Mouse (Mus musculus) CH12.LX (cell line): ENCODE results near the gene Ccn5.

Experiments
- CHD1 ChIP-seq: IDR thresholded peaks from 2 replicates; pipeline ENCODE4 v1.6.1; 2012; ENCODE audit warnings: low read depth, low read length, improper control_type of control experiment, inconsistent platforms
- CHD2 ChIP-seq: IDR thresholded peaks from 2 replicates; pipeline ENCODE4 v1.6.1; 2011; ENCODE audit warnings: low read length, improper control_type of control experiment
- CTCF ChIP-seq, 2 experiments: IDR thresholded peaks in 1 of 2; conservative IDR thresholded peaks in 1 of 2; 2 replicates each; pipeline ENCODE4 v1.5.1; 2011 to 2012; ENCODE audit warnings: low read depth in 2 of 2, low read length in 2 of 2, improper control_type of control experiment in 1 of 2, inconsistent platforms in 1 of 2, mild to moderate bottlenecking in 1 of 2, moderate library complexity in 1 of 2
- ELF1 ChIP-seq: IDR thresholded peaks from 2 replicates; pipeline ENCODE4 v1.6.1; 2014; ENCODE audit warnings: low read depth, mild to moderate bottlenecking, inconsistent platforms, low read length, improper control_type of control experiment
- MAFK ChIP-seq: IDR thresholded peaks from 2 replicates; pipeline ENCODE4 v1.6.1; 2011; ENCODE audit warnings: low read length, improper control_type of control experiment; ENCODE audit not compliant: insufficient replicate concordance
- MXI1 ChIP-seq: IDR thresholded peaks from 2 replicates; pipeline ENCODE4 v1.6.1; 2011; ENCODE audit warnings: mild to moderate bottlenecking, low read depth, low read length, improper control_type of control experiment
- PAX5 ChIP-seq: IDR thresholded peaks from 2 replicates; pipeline ENCODE4 v1.6.1; 2012; ENCODE audit warnings: low read length, inconsistent platforms, mixed read lengths
- POLR2A ChIP-seq: IDR thresholded peaks from 2 replicates; pipeline ENCODE4 v1.6.1; 2011; ENCODE audit warnings: low read depth, mild to moderate bottlenecking, improper control_type of control experiment, low read length
- RAD21 ChIP-seq: IDR thresholded peaks from 2 replicates; pipeline ENCODE4 v1.6.1; 2011; ENCODE audit warnings: low read depth, mild to moderate bottlenecking, low read length, improper control_type of control experiment, moderate library complexity
- RCOR1 ChIP-seq: conservative IDR thresholded peaks from 2 replicates; pipeline ENCODE4 v1.6.1; 2012; ENCODE audit warnings: low read depth, mild to moderate bottlenecking, inconsistent platforms, low read length, improper control_type of control experiment
- SIN3A ChIP-seq: IDR thresholded peaks from 2 replicates; pipeline ENCODE4 v1.6.1; 2012; ENCODE audit warnings: low read length, improper control_type of control experiment, inconsistent platforms
- UBTF ChIP-seq: IDR thresholded peaks from 2 replicates; pipeline ENCODE4 v1.6.1; 2012; ENCODE audit warnings: low read depth, mild to moderate bottlenecking, inconsistent platforms, low read length, improper control_type of control experiment, moderate library complexity

DNA sequence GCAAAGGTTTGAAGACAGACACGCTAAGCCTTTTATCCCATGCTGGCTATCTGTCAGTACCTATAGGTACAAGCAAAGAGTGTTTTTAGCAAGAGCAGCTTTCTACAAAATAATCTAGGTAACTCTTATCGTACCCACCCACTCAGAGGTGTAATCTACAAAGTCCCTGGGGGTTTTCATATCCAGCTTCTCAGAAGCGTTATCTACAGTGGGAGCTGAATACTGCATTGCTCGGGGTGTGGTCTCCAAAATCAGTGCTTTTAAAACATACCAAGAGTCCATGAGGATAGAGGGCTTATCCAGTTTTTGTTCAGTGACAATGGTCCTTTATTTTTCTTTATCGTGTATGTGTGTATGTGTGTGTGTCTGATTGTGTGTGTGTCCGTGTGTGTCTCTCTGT lies 37.3 kb upstream of the Ccn5 start:
- TF ChIP-seq UBTF (no peak), MXI1 (no peak), MAFK (no peak), POLR2A (no peak), CHD2 (no peak), PAX5 (no peak), CHD1 (no peak), RCOR1 (no peak), CTCF (conservative IDR thresholded peaks at IDR 0.05 in 1 of 2, IDR thresholded peaks at IDR 0.05 in 1 of 2; ENCODE audit: low read depth in 2 of 2, low read length in 2 of 2) (no peak), ELF1 (no peak), SIN3A (no peak), RAD21 (no peak)
